Mouse (Mus musculus): ENCODE measurements around the gene Ppp1r3a.

GRCm38 (mm10) chr6:14720772-14721414 lies 34.2 kb downstream of the Ppp1r3a start:
- TF ChIP-seq POLR2A (IDR thresholded peaks at IDR 0.05; ENCODE audit: borderline replicate concordance, insufficient read depth, low read length) (no peak), CTCF (IDR thresholded peaks at IDR 0.05; ENCODE audit: borderline replicate concordance, insufficient read depth, low read depth, low read length) (no peak)
